Mouse (Mus musculus) spleen, adult 12 weeks (tissue): Measurements from ENCODE around the gene Apof.

Source experiments
- DNase-seq: peaks from one replicate; pipeline ENCODE4 v3.0.0; 2022; ENCODE audit warnings: low spot score

Gene Apof

DNA sequence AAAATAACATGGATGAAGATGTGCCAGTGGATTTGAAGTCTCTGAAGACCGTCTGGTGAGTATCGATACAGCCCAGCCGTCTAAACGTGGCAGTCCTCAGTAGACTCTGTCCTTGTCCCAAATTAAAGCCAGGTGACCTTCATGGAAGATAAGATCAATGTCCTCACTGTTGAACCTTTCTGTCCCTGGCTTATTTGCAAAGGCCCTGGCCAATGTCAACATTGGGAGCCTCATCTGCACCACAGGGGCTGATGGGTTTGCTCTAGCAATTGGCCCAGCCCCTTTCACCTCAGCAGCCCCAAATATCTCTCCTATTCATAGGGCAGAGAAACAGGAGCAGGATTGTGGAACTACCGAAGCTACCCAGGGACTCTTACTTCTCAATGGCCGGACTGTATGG lies at the start of gene Apof:
Gene Apof, plus strand, starts transcription at position 301 of the 400 bp plus-strand sequence.
- no peak for DNase-seq

DNA sequence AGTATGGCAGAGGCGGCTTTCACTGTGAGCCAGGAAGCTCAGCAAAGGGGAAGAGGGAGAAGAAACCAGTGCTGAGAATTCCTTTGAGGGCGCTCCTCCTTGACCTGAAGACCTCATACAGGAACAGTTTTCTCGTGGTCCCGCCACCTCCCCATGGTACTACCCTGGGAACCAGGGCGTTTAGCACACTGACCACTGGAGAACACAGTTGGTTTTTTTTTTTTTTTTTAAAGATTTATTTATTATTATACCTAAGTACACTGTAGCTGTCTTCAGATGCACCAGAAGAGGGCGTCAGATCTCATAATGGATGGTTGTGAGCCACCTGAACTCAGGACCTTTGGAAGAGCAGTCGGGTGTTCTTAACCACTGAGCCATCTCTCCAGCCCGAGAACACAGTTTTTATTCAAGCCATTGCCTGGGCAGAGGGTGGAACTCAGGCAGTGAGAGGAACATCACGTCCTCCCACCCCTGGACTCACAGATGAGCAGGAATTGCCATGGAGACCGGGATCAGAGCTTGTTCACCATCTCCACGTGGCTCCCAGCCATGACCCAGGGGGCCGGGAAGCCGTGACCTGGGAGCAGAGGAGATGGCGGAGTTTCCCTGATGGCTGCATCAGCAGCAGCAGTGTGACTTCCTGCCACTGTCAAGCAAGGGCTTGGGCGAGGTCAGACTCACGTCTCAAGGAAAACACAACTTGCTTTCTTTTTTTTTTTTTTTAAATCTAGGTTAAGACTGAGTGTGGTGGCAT lies 46.8 kb upstream of the Apof start:
- no peak for DNase-seq

DNA sequence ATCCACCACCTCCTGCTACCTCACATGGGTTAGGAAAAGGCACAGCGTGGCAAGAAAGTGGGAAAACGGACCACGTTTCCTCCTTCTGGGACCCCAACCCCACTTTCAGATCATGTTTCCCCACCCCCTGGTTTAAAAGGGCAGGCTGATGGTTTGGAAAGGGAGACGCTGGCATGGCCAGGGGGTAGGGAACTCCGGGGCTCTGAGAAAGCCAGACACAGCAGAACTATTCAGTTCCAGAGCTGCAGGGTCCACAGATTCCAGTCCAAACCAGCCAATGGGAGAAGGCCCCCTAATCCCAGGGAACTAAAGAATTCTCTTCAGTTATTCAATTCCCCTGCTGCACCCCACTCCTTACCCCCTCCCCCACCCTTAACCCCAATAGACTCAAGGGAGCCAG lies 43.4 kb upstream of the Apof start:
- no peak for DNase-seq

DNA sequence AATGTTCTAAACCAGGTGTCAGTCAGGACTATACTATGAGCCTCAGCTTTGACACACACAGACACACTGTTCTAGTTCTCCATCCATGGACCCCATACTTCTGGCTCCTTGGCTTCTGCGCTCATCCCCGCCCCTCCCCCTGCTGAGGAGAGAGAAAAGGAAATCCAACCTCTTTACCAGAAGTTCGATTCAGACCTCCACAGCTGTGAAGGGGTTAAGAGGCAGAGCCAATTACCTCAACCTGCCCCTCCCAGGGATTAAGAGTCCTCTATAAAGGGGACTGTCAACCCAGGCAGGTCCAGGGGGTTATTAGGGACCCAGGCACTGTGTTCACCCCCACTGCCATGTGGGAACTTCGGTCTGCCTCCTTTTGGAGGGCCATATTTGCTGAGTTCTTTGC lies 42.9 kb upstream of the Apof start, which contains the start of gene Mip:
Gene Mip, plus strand, starts transcription at position 301 of the 400 bp plus-strand sequence.
- DNase-seq: no peak

DNA sequence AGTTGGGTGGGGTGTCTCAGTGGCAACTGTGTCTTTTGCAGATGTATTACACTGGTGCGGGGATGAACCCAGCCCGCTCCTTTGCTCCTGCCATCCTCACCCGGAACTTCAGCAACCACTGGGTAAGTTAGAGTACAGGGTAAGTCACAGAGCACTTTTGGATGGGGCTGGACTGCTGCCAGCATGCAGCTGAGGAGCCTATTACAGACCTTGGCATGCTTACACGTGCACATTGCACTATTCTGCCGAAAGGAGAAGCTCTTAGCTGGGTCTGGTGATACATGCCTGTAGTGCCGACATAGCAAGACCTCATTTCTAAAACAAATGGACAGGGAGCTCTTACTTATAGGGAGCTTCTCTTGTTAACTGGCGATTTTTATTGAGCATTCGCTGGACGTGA lies 40.9 kb upstream of the Apof start:
- no peak for DNase-seq

DNA sequence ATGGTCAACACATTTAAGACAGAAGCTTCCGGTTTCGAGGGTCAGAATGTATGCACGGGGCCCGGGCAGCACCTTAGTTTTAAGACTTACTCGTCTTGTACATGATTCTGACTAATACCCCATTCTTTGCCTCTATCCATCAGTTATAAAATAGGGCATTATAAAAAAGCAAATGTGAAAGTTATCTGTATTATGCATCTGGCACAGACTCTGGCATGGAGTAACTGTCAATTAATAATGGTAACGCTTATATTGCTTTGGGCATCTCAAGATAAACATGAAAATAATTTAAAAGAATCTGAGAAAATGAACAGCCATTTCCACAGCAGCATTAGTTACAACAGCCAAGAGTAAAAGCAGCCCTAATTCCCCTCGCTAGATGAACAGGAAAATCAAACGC lies 40.5 kb upstream of the Apof start:
- DNase-seq: no peak

DNA sequence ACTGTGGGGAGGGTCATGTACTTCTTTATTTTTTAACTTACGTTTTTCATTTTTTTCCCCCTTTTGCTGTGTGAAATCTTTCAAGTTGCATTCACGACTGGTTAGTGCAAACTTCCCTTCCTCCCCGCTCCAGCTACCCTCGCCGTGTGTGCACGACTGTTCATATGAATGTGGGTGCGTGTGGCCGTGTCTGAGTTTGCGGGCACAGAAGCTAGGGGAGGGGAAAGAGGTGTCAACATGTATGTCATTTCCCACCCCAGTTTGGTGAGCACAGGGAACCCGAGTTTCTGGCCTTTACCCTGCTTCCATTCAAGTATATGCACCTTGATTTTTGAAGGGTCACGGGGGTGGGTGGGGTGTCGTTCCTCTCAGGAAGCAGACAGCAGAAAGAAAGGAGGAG lies 37.9 kb upstream of the Apof start:
- DNase-seq: no peak

DNA sequence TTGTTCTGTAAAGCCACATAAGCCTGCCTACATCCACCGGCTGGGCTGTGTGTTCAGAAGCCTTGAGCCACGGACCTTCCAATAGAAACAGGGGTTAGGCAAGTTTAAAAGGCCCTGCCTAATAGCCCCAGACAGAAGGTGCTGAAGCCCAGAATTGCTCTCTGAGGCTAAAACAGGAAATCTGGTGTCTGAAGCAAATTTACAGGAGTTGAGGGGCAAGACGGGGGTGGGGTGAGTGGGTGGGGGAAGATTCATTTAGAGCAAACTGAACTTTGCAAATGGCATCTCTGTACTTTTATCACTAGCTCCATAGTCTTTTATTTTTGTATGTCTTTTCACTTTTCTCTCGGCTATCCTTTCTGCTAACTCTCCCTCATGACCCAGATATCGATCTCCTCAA lies 37.3 kb upstream of the Apof start:
- DNase-seq: no peak

DNA sequence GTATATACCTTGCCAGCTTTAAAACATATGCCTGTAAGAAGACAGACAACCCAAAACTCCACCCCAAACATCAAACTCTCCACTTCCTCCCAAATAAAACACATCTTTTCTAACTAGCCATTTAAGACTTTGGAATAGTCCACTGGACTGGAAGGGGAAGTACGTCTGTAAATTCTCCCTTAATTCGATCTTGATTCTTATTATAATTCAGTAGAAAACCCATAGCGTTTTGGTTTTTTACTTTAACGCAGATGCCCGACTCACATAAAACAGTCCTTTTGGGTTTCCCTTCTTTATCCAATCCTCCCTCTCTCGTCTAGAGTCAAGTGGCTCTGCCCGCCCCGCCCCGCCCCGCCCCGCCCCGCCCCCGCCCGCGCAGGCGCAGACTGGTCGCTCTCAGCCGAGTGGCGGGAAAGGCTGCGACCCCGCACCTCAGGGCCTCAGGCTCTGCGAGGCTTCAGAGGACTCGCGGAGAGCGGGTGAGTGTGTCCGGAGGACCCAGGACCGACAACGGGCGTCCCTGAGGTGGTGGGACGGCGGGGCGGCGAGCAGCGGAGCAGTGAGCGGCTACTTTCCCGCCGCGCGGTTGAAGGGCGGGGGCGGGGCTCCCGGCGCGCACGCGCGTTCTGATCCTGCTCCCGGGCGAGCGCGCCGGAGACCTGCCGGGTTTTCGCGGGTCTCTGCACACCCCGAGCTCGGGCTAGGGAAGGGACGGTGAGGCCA lies 36.6 kb upstream of the Apof start, which contains the start of gene Timeless:
Gene Timeless, plus strand, starts transcription at position 369 of the 723 bp plus-strand sequence.
- peak; percentile 92 for DNase-seq

DNA sequence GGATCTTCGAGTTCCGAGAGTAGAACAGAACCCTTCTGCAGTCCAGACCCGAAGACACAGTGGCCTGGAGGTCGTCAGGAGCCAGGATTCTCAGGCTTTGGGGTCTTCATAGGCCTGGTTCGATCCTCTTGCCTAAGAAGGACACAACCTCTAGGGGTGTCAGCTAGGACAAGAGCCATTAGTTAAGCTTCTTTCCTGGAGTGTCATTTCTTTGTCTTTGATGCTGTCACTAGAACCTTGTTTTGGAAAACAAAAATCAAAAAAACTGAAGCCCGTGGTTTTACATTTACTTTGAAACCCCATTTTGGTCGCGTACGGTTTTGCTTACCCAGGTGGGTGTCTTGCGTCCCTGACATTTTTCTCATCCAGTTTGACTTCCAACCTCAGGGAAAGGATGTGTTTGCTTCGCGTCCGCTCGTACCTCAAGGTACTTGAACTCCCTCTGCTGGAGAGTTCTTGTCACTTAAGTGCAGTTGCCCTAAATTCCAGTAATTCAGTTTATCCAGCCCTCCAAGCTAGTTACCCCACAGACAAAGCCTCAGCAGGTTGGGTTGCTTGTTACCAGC lies 36.0 kb upstream of the Apof start:
- DNase-seq: peak; percentile 59

DNA sequence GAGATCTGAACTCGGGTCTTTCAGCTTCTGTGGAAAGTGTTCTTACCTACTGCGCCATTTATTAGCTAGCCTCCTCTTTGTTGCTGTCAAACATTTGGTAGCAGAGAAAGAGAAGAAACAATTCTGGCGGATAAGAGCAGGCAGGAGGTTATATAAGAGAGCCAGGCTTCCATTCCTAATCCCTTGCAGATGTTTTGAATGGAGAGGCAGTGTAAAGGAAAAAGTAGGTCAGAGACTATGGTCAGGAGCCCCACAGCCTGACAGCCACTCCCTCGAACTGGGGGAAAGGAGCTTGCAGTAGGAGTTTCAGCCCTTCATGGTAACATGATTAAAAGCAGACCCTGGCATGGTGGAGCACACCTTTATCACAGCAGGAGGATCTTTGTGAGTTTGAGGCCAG lies 32.1 kb upstream of the Apof start:
- DNase-seq: no peak

DNA sequence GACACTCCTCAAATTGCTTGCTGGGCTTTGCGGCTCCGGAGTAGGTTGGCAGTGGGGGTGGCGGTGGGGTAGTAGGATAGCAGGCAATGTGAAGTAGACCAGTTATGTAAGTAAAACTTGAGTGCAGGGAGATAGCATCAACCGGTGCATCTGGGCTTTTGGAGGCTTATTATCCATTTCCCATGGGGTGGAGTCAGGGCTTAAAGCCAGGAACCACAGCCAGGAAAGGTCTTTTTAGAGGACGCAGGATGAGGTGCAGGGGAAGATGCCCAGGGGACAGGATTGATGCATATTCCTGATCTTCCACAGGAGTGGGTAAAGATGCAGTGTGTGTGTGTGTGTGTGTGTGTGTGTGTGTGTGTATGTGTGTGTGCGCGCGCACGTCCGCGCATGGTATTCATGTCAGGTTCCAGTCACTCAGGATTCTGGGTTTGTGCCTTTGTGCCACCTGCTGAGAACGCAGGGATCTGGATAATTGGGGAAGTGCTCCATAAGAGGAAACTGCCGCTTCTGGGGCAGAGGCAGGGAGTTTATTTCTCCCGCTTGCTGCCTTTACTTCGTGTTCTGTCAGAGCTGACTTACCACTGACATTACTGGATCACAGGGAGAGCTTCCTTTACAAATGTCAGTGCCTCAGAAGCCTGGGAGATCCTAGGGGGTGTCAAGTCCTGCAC lies 30.5 kb upstream of the Apof start:
- DNase-seq: no peak

DNA sequence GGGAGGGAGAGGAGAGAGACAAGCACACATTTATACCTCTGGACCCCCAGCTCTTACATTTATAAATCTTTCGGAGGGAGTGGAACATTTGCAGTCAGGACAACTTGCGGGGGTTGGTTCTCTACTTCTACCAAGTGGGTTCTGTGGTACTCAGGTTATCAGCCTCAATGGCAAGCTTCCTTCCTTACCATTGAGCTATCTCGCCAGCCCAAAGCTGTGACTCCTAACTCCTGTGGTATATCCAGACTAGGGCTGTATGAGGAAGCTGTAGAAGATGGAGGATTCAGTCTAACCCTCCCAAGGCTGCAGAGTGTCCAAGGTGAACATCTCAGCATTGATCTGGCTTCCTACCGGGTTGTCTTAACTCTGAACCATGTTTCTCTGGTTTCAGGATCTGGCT lies 29.3 kb upstream of the Apof start:
- no peak for DNase-seq

DNA sequence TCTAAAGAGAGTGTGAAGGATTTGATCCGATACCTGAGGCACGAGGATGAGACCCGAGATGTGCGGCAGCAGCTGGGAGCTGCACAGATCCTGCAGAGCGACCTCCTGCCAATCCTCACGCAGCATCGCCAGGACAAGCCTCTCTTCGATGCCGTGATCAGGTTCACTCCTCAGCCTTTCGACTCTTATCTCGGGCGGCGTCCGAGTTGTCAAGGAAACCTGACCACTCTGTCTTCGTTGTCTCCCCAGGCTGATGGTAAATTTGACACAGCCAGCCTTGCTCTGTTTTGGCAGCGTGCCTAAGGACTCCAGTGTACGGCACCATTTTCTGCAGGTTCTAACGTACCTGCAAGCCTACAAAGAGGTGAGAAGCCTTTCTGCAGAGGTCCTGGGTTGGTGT lies 28.3 kb upstream of the Apof start:
- no peak for DNase-seq

DNA sequence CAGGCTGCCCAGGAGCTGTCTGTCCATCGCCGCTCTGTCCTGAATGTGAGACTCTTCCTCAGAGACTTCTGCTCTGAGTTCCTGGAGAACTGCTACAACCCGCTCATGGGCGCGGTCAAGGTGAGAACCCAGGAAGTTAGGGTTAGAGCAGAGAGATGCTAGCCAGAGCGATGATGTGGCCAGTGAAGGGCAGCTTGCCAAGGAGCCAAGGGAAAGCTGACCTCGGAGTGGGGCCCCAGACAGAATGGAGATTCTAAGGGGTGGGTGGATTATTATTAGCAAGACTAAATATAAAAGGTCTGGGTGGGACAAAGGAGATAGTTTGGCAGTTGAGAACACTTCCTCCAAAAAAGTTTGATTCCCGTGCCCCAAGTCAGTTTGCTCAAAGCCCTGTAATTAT lies 25.2 kb upstream of the Apof start:
- no peak for DNase-seq

DNA sequence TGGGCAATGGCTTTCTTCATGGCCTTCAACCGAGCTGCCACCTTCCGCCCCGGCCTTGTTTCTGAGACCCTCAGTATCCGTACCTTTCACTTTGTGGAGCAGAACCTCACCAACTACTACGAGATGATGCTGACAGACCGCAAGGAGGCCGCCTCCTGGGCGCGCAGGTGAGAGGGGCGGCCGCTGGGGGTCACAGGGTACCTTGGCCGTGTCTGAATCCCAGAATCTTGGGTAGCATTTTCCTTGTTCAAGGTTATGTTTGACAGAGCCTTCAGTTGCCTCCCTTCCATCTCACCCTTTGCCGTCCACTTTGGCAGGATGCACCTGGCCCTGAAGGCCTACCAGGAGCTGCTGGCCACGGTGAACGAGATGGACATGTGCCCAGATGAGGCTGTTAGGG lies 24.4 kb upstream of the Apof start:
- DNase-seq: no peak

DNA sequence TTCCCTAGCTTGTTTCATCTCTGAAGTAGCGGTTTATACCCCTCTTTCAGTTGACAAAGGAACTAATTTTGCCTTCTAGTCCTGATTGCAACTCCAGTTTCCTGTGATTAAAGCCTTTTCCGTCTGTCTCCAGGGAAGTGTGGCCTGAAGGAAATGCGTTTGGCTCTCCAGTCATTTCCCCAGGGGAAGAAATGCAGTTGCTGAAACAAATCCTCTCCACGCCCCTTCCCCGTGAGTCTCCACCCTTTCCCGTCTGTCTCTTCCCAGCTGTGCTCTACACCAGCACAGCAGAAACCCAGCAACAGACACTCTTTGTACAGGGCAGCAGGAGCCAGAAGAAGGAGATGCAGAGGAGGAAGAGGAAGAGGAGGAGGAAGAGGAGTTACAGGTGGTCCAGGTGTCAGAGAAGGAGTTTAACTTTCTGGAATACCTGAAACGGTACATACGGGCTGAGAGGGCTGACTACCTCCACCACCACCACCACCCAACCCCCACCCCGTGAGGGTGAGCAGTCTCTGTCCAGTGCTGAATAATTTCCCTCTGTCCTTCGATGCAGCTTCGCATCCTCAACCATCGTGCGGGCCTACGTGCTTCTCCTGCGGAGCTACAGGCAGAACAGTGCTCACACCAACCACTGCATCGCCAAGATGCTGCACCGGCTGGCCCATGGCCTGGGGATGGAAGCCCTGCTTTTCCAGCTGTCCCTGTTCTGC lies 21.3 kb upstream of the Apof start:
- DNase-seq: no peak

DNA sequence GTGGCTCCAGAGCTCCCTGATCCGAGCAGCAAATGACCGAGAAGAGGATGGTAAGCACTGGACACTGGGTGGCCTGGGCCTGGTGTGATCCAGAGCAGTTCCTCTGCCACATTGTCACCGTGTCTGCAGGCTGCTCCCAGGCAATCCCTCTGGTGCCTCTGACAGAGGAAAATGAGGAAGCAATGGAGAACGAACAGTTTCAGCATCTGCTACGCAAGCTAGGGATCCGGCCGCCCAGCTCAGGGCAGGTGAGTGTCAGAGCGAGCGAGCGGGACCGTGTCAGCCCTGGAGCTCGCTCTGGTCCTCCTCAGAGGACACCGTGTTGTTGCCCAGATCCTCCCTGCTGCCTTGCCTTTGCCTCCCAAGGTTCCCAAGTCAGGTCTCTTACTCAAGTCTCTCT lies 17.9 kb upstream of the Apof start:
- DNase-seq: no peak

DNA sequence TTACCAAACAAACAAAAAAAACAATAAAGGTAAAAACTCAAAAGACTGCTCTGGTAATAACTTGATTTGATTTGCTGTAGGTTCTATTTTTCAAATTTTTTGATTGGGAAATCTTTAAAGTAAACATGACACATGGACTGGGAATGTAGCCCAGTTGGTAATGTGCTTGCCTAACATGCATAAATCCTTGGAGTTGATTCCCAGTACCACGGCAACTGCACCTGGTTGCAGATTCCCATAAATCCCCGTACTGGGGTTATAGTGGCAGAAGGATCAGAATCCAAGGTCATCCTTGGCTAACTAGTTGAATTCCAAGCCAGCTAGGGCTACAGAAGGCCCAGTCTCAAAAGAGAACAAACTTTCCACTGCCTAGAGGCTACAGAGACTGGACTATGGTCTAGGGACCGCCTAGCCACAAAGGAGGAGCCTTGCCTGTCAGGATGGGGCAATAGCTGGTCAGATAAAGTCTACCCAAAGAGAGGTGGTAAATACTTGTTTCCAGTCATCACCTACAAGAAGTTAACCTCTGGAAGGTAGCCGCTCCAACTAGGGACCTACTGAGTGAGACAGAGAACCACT lies 14.7 kb upstream of the Apof start, which contains the start of gene Apon:
Gene Apon, plus strand, starts transcription at position 420 of the 579 bp plus-strand sequence.
- no peak for DNase-seq

DNA sequence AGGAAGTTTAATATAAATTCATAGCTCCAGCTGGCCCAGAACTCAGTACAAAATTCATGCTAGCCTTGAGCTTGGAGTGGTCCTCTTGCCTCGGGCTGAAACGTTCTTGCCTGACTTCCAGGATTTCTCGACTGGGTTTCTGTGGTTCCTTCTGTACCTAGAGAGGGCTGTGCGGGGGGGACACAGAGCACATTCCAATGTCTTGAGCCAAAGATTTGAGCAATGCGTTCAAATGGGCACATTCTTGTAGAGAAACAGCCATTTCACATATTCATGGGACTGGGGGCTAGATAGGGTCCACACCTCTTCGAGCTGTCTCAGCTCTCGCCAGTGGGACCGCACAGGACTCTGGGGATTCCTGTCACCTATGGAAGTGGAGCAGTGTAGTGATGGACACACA lies 12.5 kb upstream of the Apof start:
- DNase-seq: no peak

DNA sequence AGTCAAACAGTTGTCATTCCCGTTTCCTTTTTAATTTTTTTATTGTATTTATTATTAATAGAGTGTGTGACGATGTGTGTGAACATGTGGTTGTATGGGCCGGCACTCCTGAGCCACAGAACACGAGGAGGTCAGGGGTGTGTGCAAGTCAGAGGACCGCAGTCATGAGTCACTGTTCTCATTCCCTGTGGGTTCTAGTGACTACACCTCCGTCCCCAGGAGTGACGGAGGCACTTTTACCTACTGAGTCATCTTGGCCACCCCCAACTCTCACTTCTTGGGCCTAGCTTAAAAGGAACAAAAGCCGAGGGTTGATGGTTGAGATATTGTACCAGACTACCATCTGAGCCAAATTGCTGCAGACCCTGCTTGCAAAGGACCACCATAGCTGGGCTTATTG lies 12.1 kb upstream of the Apof start:
- no peak for DNase-seq

DNA sequence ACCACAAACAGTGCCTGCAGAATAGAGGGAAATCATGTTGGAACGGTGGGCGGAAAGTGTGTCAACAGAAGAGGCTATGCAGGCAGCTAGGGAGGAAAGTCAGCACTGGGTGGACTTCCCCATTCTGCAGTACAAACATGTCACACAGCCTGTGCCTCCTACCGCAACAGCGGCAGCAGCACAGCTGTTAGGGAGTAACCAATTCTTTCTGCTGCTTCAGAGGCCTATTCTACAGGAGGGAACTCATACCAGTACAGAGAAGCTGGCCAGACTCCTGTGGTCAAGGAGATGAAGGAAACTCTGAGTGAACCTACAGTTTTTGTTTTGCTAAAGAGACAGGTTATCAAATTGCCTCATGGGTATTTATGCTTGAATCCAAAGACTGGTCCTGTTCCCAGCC lies 9.5 kb upstream of the Apof start:
- peak; percentile 9 for DNase-seq
